In genomic region chr11:59305008-59305820, GRCm38 (mm10) we compare ENCODE assay signal across 16 mouse cellular contexts. TPM values are rescaled to one million over a fixed set of nuclear protein-coding genes. Genes with fewer than 3 reads are reported as not detected.
DNase-seq lines count a peak whose midpoint lies in the region; ATAC-seq lines count a peak whose summit lies in the region.
"Had no signal": no experiment of that assay in that cellular context is flagged by ENCODE, and none has a peak within 500 bp of the region (broad histone marks: within the 10 kb centered on the region; RNA-seq: fewer than 3 reads in every experiment).

No protein-coding gene starts in this region.

- peaks cover 39% of the 10 kb centered on the region for H3K4me1 ChIP-seq in embryonic facial prominence, embryonic 13.5 days

- peak; percentile 61 to 77 for DNase-seq in left cerebral cortex, adult 18-20 months (ENCODE audit: low spot score in 2 of 2)
- DNase-seq in left cerebral cortex, adult 11 months (ENCODE audit: low spot score), result no peak
- DNase-seq in frontal cortex, postnatal 36 days (ENCODE audit: low spot score in 2 of 2), result peak; percentile 68 to 79
- DNase-seq in right cerebral cortex, postnatal 10 days (ENCODE audit: low spot score in 2 of 2), result peak; percentile 64 to 78
- DNase-seq in spleen, adult 12 weeks (ENCODE audit: low spot score), result no peak
- DNase-seq: adrenal gland, adult 8-10 months; cerebellum, adult 2 months; gastrocnemius, postnatal 14 days had no signal

- no peaks in the 10 kb centered on the region for H3K9me3 ChIP-seq in embryonic facial prominence, embryonic 13.5 days
- H3K9me3 ChIP-seq: liver, embryonic 15.5 days had no signal

- no peak overlapping the region for H3K4me3 ChIP-seq in embryonic facial prominence, embryonic 13.5 days

- H3K4me2 ChIP-seq in embryonic facial prominence, embryonic 13.5 days, result peak overlapping the region; percentile 90; the same call in 1 of the 2 replicates

- no peak overlapping the region for H3K27ac ChIP-seq in embryonic facial prominence, embryonic 13.5 days
- H3K27ac ChIP-seq: liver, embryonic 15.5 days had no signal

- peaks cover 62% of the 10 kb centered on the region for H3K27me3 ChIP-seq in embryonic facial prominence, embryonic 13.5 days

- H3K36me3 ChIP-seq in embryonic facial prominence, embryonic 13.5 days, result no peaks in the 10 kb centered on the region
- H3K36me3 ChIP-seq: liver, embryonic 15.5 days had no signal

- WGBS in embryonic facial prominence, embryonic 13.5 days, result 42% methylated on average over 22 of the region's 22 CpGs

- ATAC-seq in embryonic facial prominence, embryonic 13.5 days (ENCODE audit: insufficient number of reproducible peaks, insufficient read depth, low FRiP score, low TSS enrichment, low read depth), result no peak
- no peak for ATAC-seq in erythroid progenitor cell, adult 5-6 weeks (replicated peaks; ENCODE audit: low FRiP score, poor library complexity, severe bottlenecking)
- ATAC-seq: CD4-positive, CD25-positive, alpha-beta regulatory T cell, adult 4 months had no signal

- H3K9ac ChIP-seq in embryonic facial prominence, embryonic 13.5 days, result no peak overlapping the region; the same call in 1 of the 2 replicates
- H3K9ac ChIP-seq: liver, embryonic 15.5 days had no signal

RNA-seq across cellular contexts. Expression of gene Wnt9a, which starts 1.5 kb away (rescaled TPM):
- 10 to 100 TPM; 11.9 to 17.2 TPM for total RNA-seq in left cerebral cortex, adult 18-20 months (2021)
- 6.9 and 7.3 TPM in 2 replicates for polyA plus RNA-seq in embryonic facial prominence, embryonic 13.5 days (2015; fragmentation: Nextera tagmentation; extraction: Ambion mirVana)
- total RNA-seq in erythroid progenitor cell, adult 5-6 weeks (2015; ENCODE audit: low replicate concordance), result not detected in 2 replicates
- total RNA-seq in erythroid progenitor cell, adult 5-6 weeks (2017; ENCODE audit: low replicate concordance), result not detected in 2 replicates
- total RNA-seq: megakaryocyte progenitor cell, adult 5-6 weeks had no signal
- polyA plus RNA-seq: CD4-positive, CD25-positive, alpha-beta regulatory T cell, adult 4 months had no signal

RNA-seq across cellular contexts. Expression of gene Wnt3a, which starts 14.7 kb away (rescaled TPM):
- under 1 TPM in 1 of 2 experiments, not detected in 1; 0.12 TPM for total RNA-seq in left cerebral cortex, adult 18-20 months (2021)
- polyA plus RNA-seq in embryonic facial prominence, embryonic 13.5 days (2015; fragmentation: Nextera tagmentation; extraction: Ambion mirVana), result 3.7 and 4.0 TPM in 2 replicates
- total RNA-seq in erythroid progenitor cell, adult 5-6 weeks (2015; ENCODE audit: low replicate concordance), result not detected in 2 replicates
- total RNA-seq in erythroid progenitor cell, adult 5-6 weeks (2017; ENCODE audit: low replicate concordance), result not detected in 2 replicates
- total RNA-seq: adrenal gland, adult 8-10 months; gastrocnemius, postnatal 14 days; megakaryocyte progenitor cell, adult 5-6 weeks had no signal
- polyA plus RNA-seq: CD4-positive, CD25-positive, alpha-beta regulatory T cell, adult 4 months; cerebellum, adult 2 months; heart, embryonic 16.5 days; intestine, embryonic 14.5 days; large intestine, adult 2 months; liver, embryonic 15.5 days had no signal

Comparison
In these comparisons a context has a peak if more than half of its experiments do, and no peak if none do; other contexts are left out.
1. DNase-seq: peak in left cerebral cortex, adult 18-20 months (2 of 2), frontal cortex, postnatal 36 days (2 of 2) and right cerebral cortex, postnatal 10 days (2 of 2); none in left cerebral cortex, adult 11 months (single experiment) and spleen, adult 12 weeks (single experiment).
2. RNA of gene Wnt9a, which starts 1.5 kb away (total RNA-seq): 11.9 to 17.2 TPM in left cerebral cortex, adult 18-20 months; not detected in erythroid progenitor cell, adult 5-6 weeks; every median in the first group is over 10 times any median in the second.